Mouse (Mus musculus) NIH3T3 (cell line): Measurements from ENCODE around the gene Gm33815.
"Not testable (repeated sequence)": the region's sequence is repeated elsewhere in the genome, so short reads cannot be mapped to it uniquely, and the experiment has no call there.

Experiments
- DNase-seq: peaks from one replicate; pipeline ENCODE4 v3.0.0-alpha.2; 2012; ENCODE audit warnings: low read depth

Gm33815 gene

DNA sequence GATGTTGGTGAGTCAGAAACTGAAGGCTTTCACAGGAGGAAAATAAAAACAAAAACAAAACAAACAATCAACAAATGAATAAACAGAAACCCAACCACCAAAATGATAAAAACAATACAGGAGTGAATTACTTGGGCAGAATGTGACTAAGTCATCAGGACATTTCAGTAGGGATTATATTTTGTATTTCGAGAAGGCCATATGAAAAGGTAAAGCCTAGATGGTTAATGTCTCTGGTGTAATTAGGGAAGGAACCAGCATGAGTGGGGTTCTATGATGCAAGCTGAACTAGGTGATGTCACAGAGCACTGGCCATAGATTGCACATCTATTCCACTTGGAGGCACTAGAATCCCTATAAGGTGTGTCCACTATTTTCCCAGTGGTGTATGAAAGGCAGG lies at the start of gene Gm33815:
Gene Gm33815, plus strand, starts transcription at position 301 of the 400 bp plus-strand sequence.
- not testable (repeated sequence) for DNase-seq
